Mouse (Mus musculus) ES-Bruce4 (cell line): ENCODE results near the gene Kpna1.

Source experiments
- CTCF ChIP-seq: IDR thresholded peaks from one replicate; pipeline ENCODE4 v1.8.1; 2011; ENCODE audit warnings: low read depth, low read length
- POLR2A ChIP-seq: IDR thresholded peaks from one replicate; pipeline ENCODE4 v1.8.1; 2011; ENCODE audit warnings: low read length; ENCODE audit not compliant: insufficient read depth

DNA sequence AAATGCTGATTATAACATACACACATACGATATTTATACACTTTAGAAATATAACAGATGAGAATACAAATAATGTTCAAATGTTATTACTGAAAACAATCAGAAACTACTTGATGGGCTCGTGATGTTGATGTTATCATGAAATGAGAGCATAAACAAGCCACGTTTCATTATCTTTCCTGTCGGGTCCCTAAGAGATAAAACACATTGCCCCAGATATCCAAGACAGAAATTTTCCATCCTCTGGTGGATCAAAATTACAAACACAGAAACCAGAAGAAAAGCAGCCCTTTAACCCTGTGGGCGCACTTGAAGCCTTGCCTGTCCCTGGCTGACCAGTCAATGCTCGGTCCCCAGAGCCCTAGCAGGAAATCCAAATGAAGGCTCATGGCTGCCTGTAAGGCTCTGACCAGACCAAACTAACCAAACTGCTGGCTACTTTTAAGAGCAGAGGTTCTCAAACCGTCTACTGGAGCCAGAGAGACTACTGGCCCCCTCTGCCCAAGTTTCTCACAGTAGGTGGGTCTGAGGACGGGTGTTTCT is 79.5 kb downstream of the Kpna1 start:
- TF ChIP-seq POLR2A (no peak), CTCF (no peak)
